Mouse (Mus musculus) CH12.LX (cell line): ENCODE data around the gene Fut11. TPM values are rescaled to one million over a fixed set of nuclear protein-coding genes. Genes with fewer than 3 reads are reported as not detected.
"Not testable (repeated sequence)": the region's sequence is repeated elsewhere in the genome, so short reads cannot be mapped to it uniquely, and the experiment has no call there.

ENCODE experiments used
- DNase-seq: peaks from one replicate; pipeline ENCODE4 v3.0.0-alpha.2; 2013; ENCODE audit errors: extremely low read depth
- H3K27ac ChIP-seq: 2 replicates; pipeline ENCODE4 v1.5.1; 2012; ENCODE audit warnings: low read depth, mild to moderate bottlenecking, control low read depth, moderate library complexity; ENCODE audit not compliant: insufficient read depth
- H3K27me3 ChIP-seq: replicated peaks from 2 replicates; pipeline ENCODE3; 2012; ENCODE audit warnings: inconsistent platforms
- H3K36me3 ChIP-seq, 2 experiments: replicated peaks in 1 of 2; 2 replicates each; pipeline versions ENCODE3 to v1.6.1; 2012; ENCODE audit warnings: inconsistent platforms in 1 of 2, low read length in 1 of 2, mild to moderate bottlenecking in 1 of 2, mixed read lengths in 1 of 2, moderate library complexity in 1 of 2; ENCODE audit not compliant: control insufficient read depth in 1 of 2, insufficient read depth in 1 of 2
- H3K4me1 ChIP-seq, 2 experiments: 2 replicates each; pipeline ENCODE4 v1.6.1; 2012; ENCODE audit warnings: inconsistent platforms in 1 of 2, moderate library complexity in 1 of 2; ENCODE audit not compliant: insufficient read depth in 2 of 2, control insufficient read depth in 1 of 2
- H3K4me2 ChIP-seq: 2 replicates; pipeline ENCODE4 v1.6.1; 2012; ENCODE audit warnings: low read depth, mild to moderate bottlenecking, control low read depth; ENCODE audit not compliant: poor library complexity, insufficient read depth, severe bottlenecking
- H3K4me3 ChIP-seq, 3 experiments: fragments of 150-350 bp in 1 of 3; sonication (generic) in 1 of 3; replicated peaks in 1 of 3; 2 replicates each; pipeline versions ENCODE3 to v1.5.1; 2011 to 2012; ENCODE audit warnings: low read depth in 2 of 3, low read length in 2 of 3, mild to moderate bottlenecking in 2 of 3, moderate library complexity in 2 of 3, control low read depth in 1 of 3, improper control_type of control experiment in 1 of 3, inconsistent platforms in 1 of 3, mixed read lengths in 1 of 3; ENCODE audit not compliant: poor library complexity in 1 of 3
- H3K79me2 ChIP-seq: replicated peaks from 2 replicates; pipeline ENCODE4 v1.6.1; 2012; ENCODE audit warnings: mild to moderate bottlenecking, moderate library complexity; ENCODE audit not compliant: control insufficient read depth, poor library complexity, insufficient read depth, severe bottlenecking; ENCODE audit errors: extremely low read depth
- H3K9ac ChIP-seq: 2 replicates; pipeline ENCODE4 v1.6.1; 2012; ENCODE audit warnings: low read depth, mild to moderate bottlenecking, control low read depth, moderate library complexity; ENCODE audit not compliant: insufficient read depth
- H3K9me3 ChIP-seq: replicated peaks from 2 replicates; pipeline ENCODE3; 2012; ENCODE audit warnings: low read length, inconsistent platforms, mixed read lengths
- CHD2 ChIP-seq: IDR thresholded peaks from 2 replicates; pipeline ENCODE4 v1.6.1; 2011; ENCODE audit warnings: low read length, improper control_type of control experiment
- CTCF ChIP-seq, 2 experiments: IDR thresholded peaks in 1 of 2; conservative IDR thresholded peaks in 1 of 2; 2 replicates each; pipeline ENCODE4 v1.5.1; 2011 to 2012; ENCODE audit warnings: low read depth in 2 of 2, low read length in 2 of 2, improper control_type of control experiment in 1 of 2, inconsistent platforms in 1 of 2, mild to moderate bottlenecking in 1 of 2, moderate library complexity in 1 of 2
- ELF1 ChIP-seq: IDR thresholded peaks from 2 replicates; pipeline ENCODE4 v1.6.1; 2014; ENCODE audit warnings: low read depth, mild to moderate bottlenecking, inconsistent platforms, low read length, improper control_type of control experiment
- GABPA ChIP-seq: IDR thresholded peaks from 2 replicates; pipeline ENCODE4 v1.6.1; 2012; ENCODE audit warnings: low read depth, low read length, improper control_type of control experiment, inconsistent platforms; ENCODE audit not compliant: insufficient replicate concordance
- HCFC1 ChIP-seq: IDR thresholded peaks from 2 replicates; pipeline ENCODE4 v1.6.1; 2012; ENCODE audit warnings: low read depth, mild to moderate bottlenecking, inconsistent platforms, low read length, improper control_type of control experiment
- JUND ChIP-seq: conservative IDR thresholded peaks from 2 replicates; pipeline ENCODE4 v1.6.1; 2011; ENCODE audit warnings: low read depth, low read length, improper control_type of control experiment
- KAT2A ChIP-seq: IDR thresholded peaks from 2 replicates; pipeline ENCODE4 v1.6.1; 2012; ENCODE audit warnings: low read length, improper control_type of control experiment, inconsistent platforms; ENCODE audit not compliant: insufficient replicate concordance
- MAFK ChIP-seq: IDR thresholded peaks from 2 replicates; pipeline ENCODE4 v1.6.1; 2011; ENCODE audit warnings: low read length, improper control_type of control experiment; ENCODE audit not compliant: insufficient replicate concordance
- MAX ChIP-seq: IDR thresholded peaks from 2 replicates; pipeline ENCODE4 v1.6.1; 2011; ENCODE audit warnings: low read length, improper control_type of control experiment
- MAZ ChIP-seq: IDR thresholded peaks from 2 replicates; pipeline ENCODE4 v1.6.1; 2012; ENCODE audit warnings: low read depth, mild to moderate bottlenecking, inconsistent platforms, low read length, improper control_type of control experiment, moderate library complexity
- MXI1 ChIP-seq: IDR thresholded peaks from 2 replicates; pipeline ENCODE4 v1.6.1; 2011; ENCODE audit warnings: mild to moderate bottlenecking, low read depth, low read length, improper control_type of control experiment
- MYC ChIP-seq: IDR thresholded peaks from 2 replicates; pipeline ENCODE4 v1.6.1; 2011; ENCODE audit warnings: low read depth, mild to moderate bottlenecking, improper control_type of control experiment, low read length
- NELFE ChIP-seq: IDR thresholded peaks from 2 replicates; pipeline ENCODE4 v1.6.1; 2011; ENCODE audit warnings: low read depth, low read length, improper control_type of control experiment
- NRF1 ChIP-seq: IDR thresholded peaks from 2 replicates; pipeline ENCODE4 v1.6.1; 2014; ENCODE audit warnings: low read depth, mild to moderate bottlenecking, inconsistent platforms, low read length, improper control_type of control experiment, moderate library complexity
- POLR2AphosphoS2 ChIP-seq: IDR thresholded peaks from 2 replicates; pipeline ENCODE4 v1.6.1; 2011; ENCODE audit warnings: low read depth, low read length, improper control_type of control experiment
- RCOR1 ChIP-seq: conservative IDR thresholded peaks from 2 replicates; pipeline ENCODE4 v1.6.1; 2012; ENCODE audit warnings: low read depth, mild to moderate bottlenecking, inconsistent platforms, low read length, improper control_type of control experiment
- SIN3A ChIP-seq: IDR thresholded peaks from 2 replicates; pipeline ENCODE4 v1.6.1; 2012; ENCODE audit warnings: low read length, improper control_type of control experiment, inconsistent platforms
- SMC3 ChIP-seq: IDR thresholded peaks from 2 replicates; pipeline ENCODE4 v1.6.1; 2011; ENCODE audit warnings: low read depth, low read length, improper control_type of control experiment
- TBP ChIP-seq: conservative IDR thresholded peaks from 2 replicates; pipeline ENCODE4 v1.6.1; 2011; ENCODE audit warnings: low read depth, low read length, improper control_type of control experiment
- UBTF ChIP-seq: IDR thresholded peaks from 2 replicates; pipeline ENCODE4 v1.6.1; 2012; ENCODE audit warnings: low read depth, mild to moderate bottlenecking, inconsistent platforms, low read length, improper control_type of control experiment, moderate library complexity
- USF1 ChIP-seq: IDR thresholded peaks from 2 replicates; pipeline ENCODE4 v1.6.1; 2014; ENCODE audit warnings: low read depth, mild to moderate bottlenecking, inconsistent platforms, low read length, improper control_type of control experiment
- ZC3H11A ChIP-seq: IDR thresholded peaks from 2 replicates; pipeline ENCODE4 v1.6.1; 2012; ENCODE audit warnings: low read depth, mild to moderate bottlenecking, inconsistent platforms, low read length, improper control_type of control experiment
- ZKSCAN1 ChIP-seq: IDR thresholded peaks from 2 replicates; pipeline ENCODE4 v1.6.1; 2012; ENCODE audit warnings: low read depth, inconsistent platforms, low read length, improper control_type of control experiment, borderline replicate concordance
- ZNF384 ChIP-seq: IDR thresholded peaks from 2 replicates; pipeline ENCODE4 v1.6.1; 2012; ENCODE audit warnings: low read depth, low read length, improper control_type of control experiment, inconsistent platforms
- dilution Hi-C: fragments of 300-500 bp; cut with MboI; formaldehyde crosslinking; loops from 2 replicates; pipeline ENCODE4 v1.14.3; 2020; ENCODE audit warnings: low sequenced_read_pairs; ENCODE audit not compliant: extremely low pct_unique_long_range_greater_than_20kb, extremely low pct_ligation_motif_present
- in situ Hi-C: fragments of 300-500 bp; cut with MboI; formaldehyde crosslinking; loops from 3 replicates; pipeline ENCODE4 v1.14.3; 2019; ENCODE audit warnings: low sequenced_read_pairs, low pct_ligation_motif_present, low pct_unique_long_range_greater_than_20kb, mixed read lengths
- polyA plus RNA-seq: library from polyadenylated mRNA; unstranded; fragments of >175 nt; gene quantifications from 2 replicates; pipeline ENCODE4 v1.2.1, GENCODE M21; 2012; ENCODE audit warnings: low read depth; ENCODE audit not compliant: insufficient read length
- total RNA-seq, 2 experiments: library from RNA; depleted of rRNA; stranded (reverse); fragments of 300-350 nt in 1 of 2; fragments of >200 nt in 1 of 2; gene quantifications; 2 replicates each; pipeline ENCODE4 v1.2.3; 2012 to 2014

Fut11 gene
- total and polyA plus RNA-seq, 3 experiments = 2.9 to 3.8 (median 3.7) TPM

DNA sequence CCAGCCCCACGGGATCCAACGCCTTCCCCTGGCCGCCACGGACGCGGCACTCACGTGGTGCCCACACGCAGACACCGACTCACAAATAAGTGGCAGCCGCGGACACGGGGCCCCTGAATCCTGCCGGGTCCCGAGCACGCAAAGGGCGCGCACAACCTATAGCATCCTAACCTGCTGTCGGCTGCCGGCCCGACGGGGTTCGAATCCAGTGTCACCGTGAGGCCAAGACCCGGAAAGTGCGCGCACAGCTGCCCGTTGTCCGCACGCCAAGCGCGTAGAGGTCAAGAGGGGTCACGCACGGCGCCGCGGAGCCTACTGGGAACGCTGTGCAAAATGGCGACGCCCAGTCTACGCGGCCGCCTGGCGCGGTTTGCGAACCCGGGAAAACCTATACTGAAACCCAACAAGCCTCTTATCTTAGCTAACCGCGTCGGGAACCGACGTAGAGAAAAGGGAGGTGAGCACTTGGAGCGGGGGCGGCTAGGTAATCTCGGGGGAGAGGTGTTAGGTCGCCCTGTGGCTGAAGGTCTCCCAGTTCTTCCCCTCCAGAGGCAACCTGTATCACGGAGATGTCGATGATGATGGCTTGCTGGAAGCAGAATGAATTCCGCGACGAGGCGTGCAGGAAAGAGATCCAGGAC, 8.1 kb downstream of the Fut11 start, which contains the start of gene Chchd1 (continued):
- 0 out of 2 replicates have a peak, but pooled peaks have one; percentile 61 for TF ChIP-seq MAZ
- peak; percentile 96 for TF ChIP-seq MXI1
- TF ChIP-seq ELF1 = peak; percentile 88
- TF ChIP-seq USF1 = 0 out of 2 replicates have a peak, but pooled peaks have one; percentile 8
- peak; percentile 77 for TF ChIP-seq MAX
- TF ChIP-seq GABPA = no peak; the same call in 1 of the 2 replicates
- no peak for TF ChIP-seq ZKSCAN1
- TF ChIP-seq SIN3A = peak; percentile 91
- TF ChIP-seq TBP = peak; percentile 88
- TF ChIP-seq NELFE = peak; percentile 95
- TF ChIP-seq UBTF = no peak
- peak; percentile 68; the same call in 1 of the 2 replicates for TF ChIP-seq POLR2AphosphoS2
- no peak for TF ChIP-seq ZNF384

DNA sequence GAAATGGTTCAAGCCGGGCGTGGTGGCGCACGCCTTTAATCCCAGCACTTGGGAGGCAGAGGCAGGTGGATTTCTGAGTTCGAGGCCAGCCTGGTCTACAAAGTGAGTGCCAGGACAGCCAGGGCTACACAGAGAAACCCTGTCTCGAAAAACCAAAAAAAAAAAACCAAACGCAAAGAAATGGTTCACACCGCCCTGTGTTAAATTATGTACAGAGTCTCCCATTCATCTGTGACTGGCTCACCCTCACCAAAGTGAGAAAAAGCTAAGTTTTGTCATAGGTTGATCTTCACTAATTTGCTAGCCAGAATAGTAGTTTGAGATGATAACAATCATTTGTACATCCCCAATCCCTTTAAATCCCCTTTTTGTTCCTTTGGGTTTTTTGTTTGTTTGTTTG, 8.7 kb downstream of the Fut11 start:
- peaks cover 9 to 33% of the 10 kb centered on the region in 2 experiments for H3K36me3 ChIP-seq
- H3K79me2 ChIP-seq = peaks cover 59% of the 10 kb centered on the region
- DNase-seq, in situ Hi-C loops, H3K9me3 ChIP-seq, H3K27ac ChIP-seq, dilution Hi-C loops, H3K27me3 ChIP-seq: not testable (repeated sequence)
- peak overlapping the region; percentile 79 to 96 (median 94) for H3K4me3 ChIP-seq
- peak overlapping the region; percentile 75 for H3K9ac ChIP-seq
- peak overlapping the region; percentile 79 for H3K4me2 ChIP-seq
- H3K4me1 ChIP-seq = peaks cover 3 to 43% of the 10 kb centered on the region in 2 experiments; a peak in 3 of 4 replicates

DNA sequence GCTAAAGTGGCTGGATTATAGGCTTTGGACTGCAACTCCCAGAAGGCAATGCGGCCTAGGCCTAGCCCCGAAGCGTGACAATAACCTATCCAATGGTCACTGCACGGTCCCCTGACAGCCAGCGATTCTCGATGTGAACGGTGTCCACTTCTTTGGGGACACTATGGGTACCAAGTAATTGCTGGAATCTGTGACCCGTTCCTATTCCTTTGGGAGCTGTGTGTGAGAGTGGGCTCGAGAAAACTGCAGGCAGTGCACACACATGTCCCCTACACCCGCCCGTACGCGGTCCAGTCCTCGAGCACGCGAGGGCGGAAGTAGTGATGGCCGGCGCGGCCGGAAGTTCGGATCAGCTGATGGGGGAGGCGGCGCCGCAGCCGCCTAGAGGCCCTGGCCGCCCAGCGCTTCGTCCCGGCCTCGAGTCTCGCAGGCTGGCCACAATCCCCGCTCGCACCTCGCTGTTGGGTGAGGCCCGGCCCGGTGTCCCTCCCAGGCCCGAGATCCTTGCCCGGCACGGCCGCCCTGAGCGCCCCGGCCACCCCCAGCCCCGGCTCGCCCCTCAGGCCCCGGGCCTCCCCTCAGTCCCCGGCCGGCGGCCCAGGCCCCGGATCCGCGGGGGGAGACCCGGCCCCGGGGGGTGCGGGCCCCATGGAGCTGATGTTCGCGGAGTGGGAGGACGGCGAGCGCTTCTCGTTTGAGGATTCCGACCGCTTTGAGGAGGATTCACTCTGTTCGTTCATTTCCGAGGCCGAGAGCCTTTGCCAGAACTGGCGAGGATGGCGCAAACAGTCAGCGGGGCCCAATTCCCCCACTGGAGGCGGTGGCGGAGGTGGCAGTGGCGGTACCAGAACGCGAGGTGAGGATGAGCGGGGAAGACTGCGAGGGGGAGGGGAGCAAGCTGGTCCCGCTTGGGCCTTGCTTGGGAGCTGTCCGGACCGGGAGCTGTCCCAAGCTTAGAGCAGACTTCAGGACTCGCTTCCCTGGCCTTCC, 12.7 kb downstream of the Fut11 start, which contains the start of gene Zswim8:
Zswim8 (plus strand) TSS at position 352 of the 990 bp plus-strand sequence.
- dilution Hi-C loops (no loop called here), in situ Hi-C loops (no loop called here)
- Histone ChIP-seq H3K4me2 (peak within 1 kb of the TSS; percentile 64), H3K9ac (peak within 1 kb of the TSS; percentile 83), H3K79me2 (peaks cover 21% of the 10 kb centered on the region), H3K4me1 (peaks cover 0 to 33% of the 10 kb centered on the region in 2 experiments; a peak in 2 of 4 replicates), H3K4me3 (peak within 1 kb of the TSS; percentile 81 to 87 (median 84)), H3K27ac (peak within 1 kb of the TSS; percentile 13; the same call in 1 of the 2 replicates), H3K9me3 (no peaks in the 10 kb centered on the region), H3K36me3 (peaks cover 29 to 45% of the 10 kb centered on the region in 2 experiments), H3K27me3 (no peaks in the 10 kb centered on the region)
- DNase-seq = peak; percentile 71
- TF ChIP-seq ZNF384 (no peak), CHD2 (peak; percentile 57; the same call in 1 of the 2 replicates), SMC3 (no peak), GABPA (no peak), MAFK (no peak), CTCF (conservative IDR thresholded peaks at IDR 0.05 in 1 of 2, IDR thresholded peaks at IDR 0.05 in 1 of 2; ENCODE audit: low read depth in 2 of 2, low read length in 2 of 2) (no peak), USF1 (peak; percentile 70), ELF1 (peak; percentile 88), NRF1 (peak; percentile 35; the same call in 1 of the 2 replicates), HCFC1 (peak; percentile 90), UBTF (0 out of 2 replicates have a peak, but pooled peaks have one; percentile 48), MAZ (peak; percentile 58; the same call in 1 of the 2 replicates), JUND (no peak), ZC3H11A (no peak), RCOR1 (no peak), ZKSCAN1 (no peak), KAT2A (0 out of 2 replicates have a peak, but pooled peaks have one; percentile 79), POLR2AphosphoS2 (no peak), MYC (peak; percentile 87)
